Mouse (Mus musculus) MEL (cell line): ENCODE measurements at regions not wholly inside any gene's neighbourhood (a gene's known extent, or its start where the extent isn't known, plus 50 kb on each side); places are given as distances from the start of the nearest gene placed in this dataset.
A peak's percentile ranks its signal among the peaks of the same experiment; 100 is the strongest.

Experiments used
- DNase-seq: peaks from one replicate; pipeline ENCODE4 v3.0.0; 2011; ENCODE audit warnings: low read depth, low spot score
- H3K27ac ChIP-seq: 2 replicates; pipeline ENCODE4 v1.5.1; 2012; ENCODE audit warnings: low read depth, mild to moderate bottlenecking, control low read depth, low read length, moderate library complexity; ENCODE audit not compliant: control insufficient read depth
- H3K27me3 ChIP-seq, 2 experiments: fragments of 150-350 bp in 1 of 2; sonication (generic) in 1 of 2; 2 replicates each; pipeline ENCODE4 v1.6.1; 2012; ENCODE audit warnings: low read length in 2 of 2, mild to moderate bottlenecking in 2 of 2, improper control_type of control experiment in 1 of 2, moderate library complexity in 1 of 2; ENCODE audit not compliant: insufficient read depth in 2 of 2, control insufficient read depth in 1 of 2
- H3K36me3 ChIP-seq, 2 experiments: 2 replicates each; pipeline ENCODE4 v1.6.1; 2012 to 2014; ENCODE audit warnings: low read length in 2 of 2, improper control_type of control experiment in 1 of 2, inconsistent platforms in 1 of 2, mild to moderate bottlenecking in 1 of 2; ENCODE audit not compliant: insufficient read depth in 2 of 2, control insufficient read depth in 1 of 2
- H3K4me1 ChIP-seq, 2 experiments: fragments of 150-350 bp in 1 of 2; sonication (generic) in 1 of 2; 2 replicates each; pipeline ENCODE4 v1.6.1; 2012; ENCODE audit warnings: low read length in 2 of 2, improper control_type of control experiment in 1 of 2, mild to moderate bottlenecking in 1 of 2; ENCODE audit not compliant: insufficient read depth in 2 of 2, control insufficient read depth in 1 of 2
- H3K4me3 ChIP-seq, 2 experiments: fragments of 150-350 bp in 1 of 2; sonication (generic) in 1 of 2; 2 replicates each; pipeline ENCODE4 v1.5.1; 2012; ENCODE audit warnings: low read depth in 2 of 2, low read length in 2 of 2, mild to moderate bottlenecking in 2 of 2, moderate library complexity in 2 of 2, control low read depth in 1 of 2, improper control_type of control experiment in 1 of 2; ENCODE audit not compliant: control insufficient read depth in 1 of 2, insufficient read depth in 1 of 2
- H3K79me2 ChIP-seq: 2 replicates; pipeline ENCODE4 v1.6.1; 2012; ENCODE audit warnings: mild to moderate bottlenecking, low read length, moderate library complexity; ENCODE audit not compliant: control insufficient read depth, poor library complexity, insufficient read depth
- H3K9ac ChIP-seq: 2 replicates; pipeline ENCODE4 v1.6.1; 2012; ENCODE audit warnings: low read depth, mild to moderate bottlenecking, control low read depth, low read length, moderate library complexity; ENCODE audit not compliant: control insufficient read depth, poor library complexity, severe bottlenecking
- H3K9me3 ChIP-seq: fragments of 150-350 bp; sonication (generic); replicated peaks from 2 replicates; pipeline ENCODE4 v1.6.1; 2012; ENCODE audit warnings: mild to moderate bottlenecking, low read length, improper control_type of control experiment, moderate library complexity; ENCODE audit not compliant: insufficient read depth
- BHLHE40 ChIP-seq: IDR thresholded peaks from 2 replicates; pipeline ENCODE4 v1.6.1; 2012; ENCODE audit warnings: low read depth, mild to moderate bottlenecking, inconsistent platforms, low read length, improper control_type of control experiment, borderline replicate concordance
- CHD1 ChIP-seq: IDR thresholded peaks from 2 replicates; pipeline ENCODE4 v1.6.1; 2012; ENCODE audit warnings: low read depth, mild to moderate bottlenecking, inconsistent platforms, low read length, improper control_type of control experiment
- CHD2 ChIP-seq: IDR thresholded peaks from 2 replicates; pipeline ENCODE4 v1.6.1; 2011; ENCODE audit warnings: low read length, improper control_type of control experiment
- CTCF ChIP-seq, 3 experiments: IDR thresholded peaks in 2 of 3; conservative IDR thresholded peaks in 1 of 3; 2 replicates each; pipeline ENCODE4 v1.5.1; 2011 to 2012; ENCODE audit warnings: low read length in 3 of 3, low read depth in 2 of 3, mild to moderate bottlenecking in 2 of 3, improper control_type of control experiment in 1 of 3, inconsistent platforms in 1 of 3, mixed read lengths in 1 of 3, moderate library complexity in 1 of 3; ENCODE audit not compliant: control insufficient read depth in 1 of 3, insufficient read depth in 1 of 3, poor library complexity in 1 of 3, severe bottlenecking in 1 of 3
- ELF1 ChIP-seq: IDR thresholded peaks from 2 replicates; pipeline ENCODE4 v1.6.1; 2014; ENCODE audit warnings: low read depth, mild to moderate bottlenecking, inconsistent platforms, low read length, improper control_type of control experiment, moderate library complexity
- JUND ChIP-seq: IDR thresholded peaks from 2 replicates; pipeline ENCODE4 v1.6.1; 2011; ENCODE audit warnings: low read depth, mild to moderate bottlenecking, improper control_type of control experiment, low read length
- KAT2A ChIP-seq: conservative IDR thresholded peaks from 2 replicates; pipeline ENCODE4 v1.6.1; 2012; ENCODE audit warnings: low read depth, low read length, improper control_type of control experiment, inconsistent platforms
- MEF2A ChIP-seq: IDR thresholded peaks from 2 replicates; pipeline ENCODE4 v1.6.1; 2014; ENCODE audit warnings: low read depth, mild to moderate bottlenecking, inconsistent platforms, low read length, improper control_type of control experiment; ENCODE audit not compliant: poor library complexity, insufficient replicate concordance, severe bottlenecking; ENCODE audit errors: extremely low read depth
- MXI1 ChIP-seq: IDR thresholded peaks from 2 replicates; pipeline ENCODE4 v1.6.1; 2011; ENCODE audit warnings: mild to moderate bottlenecking, low read depth, low read length, improper control_type of control experiment
- NRF1 ChIP-seq: IDR thresholded peaks from 2 replicates; pipeline ENCODE4 v1.6.1; 2014; ENCODE audit warnings: low read depth, mild to moderate bottlenecking, inconsistent platforms, low read length, improper control_type of control experiment, moderate library complexity; ENCODE audit not compliant: poor library complexity, insufficient read depth, severe bottlenecking
- POLR2A ChIP-seq, 2 experiments: IDR thresholded peaks; 2 replicates each; pipeline ENCODE4 v1.6.1; 2011 to 2012; ENCODE audit warnings: low read length in 2 of 2, mild to moderate bottlenecking in 2 of 2, control low read depth in 1 of 2, improper control_type of control experiment in 1 of 2, low read depth in 1 of 2, moderate library complexity in 1 of 2; ENCODE audit not compliant: control insufficient read depth in 1 of 2, insufficient read depth in 1 of 2, poor library complexity in 1 of 2
- POLR2AphosphoS5 ChIP-seq: IDR thresholded peaks from 2 replicates; pipeline ENCODE4 v1.6.1; 2012; ENCODE audit warnings: low read depth, borderline replicate concordance, mild to moderate bottlenecking, inconsistent platforms, low read length, moderate library complexity, mixed read lengths
- RAD21 ChIP-seq: IDR thresholded peaks from 2 replicates; pipeline ENCODE4 v1.6.1; 2011; ENCODE audit warnings: mild to moderate bottlenecking, low read depth, low read length, improper control_type of control experiment
- SIN3A ChIP-seq: IDR thresholded peaks from 2 replicates; pipeline ENCODE4 v1.6.1; 2012; ENCODE audit warnings: low read length, improper control_type of control experiment, inconsistent platforms
- SMC3 ChIP-seq: IDR thresholded peaks from 2 replicates; pipeline ENCODE4 v1.6.1; 2011; ENCODE audit warnings: low read depth, low read length, improper control_type of control experiment
- TAL1 ChIP-seq: IDR thresholded peaks from 2 replicates; pipeline ENCODE4 v1.6.1; 2012; ENCODE audit warnings: mild to moderate bottlenecking, inconsistent platforms, low read length, moderate library complexity, mixed read lengths
- TBP ChIP-seq: IDR thresholded peaks from 2 replicates; pipeline ENCODE4 v1.8.0; 2011; ENCODE audit warnings: low read depth, low read length, improper control_type of control experiment
- UBTF ChIP-seq: IDR thresholded peaks from 2 replicates; pipeline ENCODE4 v1.6.1; 2012; ENCODE audit warnings: low read depth, mild to moderate bottlenecking, inconsistent platforms, low read length, improper control_type of control experiment, moderate library complexity, borderline replicate concordance; ENCODE audit not compliant: insufficient read depth
- USF1 ChIP-seq: IDR thresholded peaks from 2 replicates; pipeline ENCODE4 v1.6.1; 2014; ENCODE audit warnings: low read depth, mild to moderate bottlenecking, inconsistent platforms, low read length, improper control_type of control experiment, moderate library complexity
- USF2 ChIP-seq, 2 experiments: IDR thresholded peaks; 2 replicates each; pipeline ENCODE4 v1.6.1; 2011 to 2012; ENCODE audit warnings: improper control_type of control experiment in 2 of 2, low read length in 2 of 2, borderline replicate concordance in 1 of 2, inconsistent platforms in 1 of 2, low read depth in 1 of 2, mild to moderate bottlenecking in 1 of 2; ENCODE audit not compliant: insufficient read depth in 1 of 2
- ZKSCAN1 ChIP-seq: IDR thresholded peaks from 2 replicates; pipeline ENCODE4 v1.6.1; 2012; ENCODE audit warnings: low read depth, mild to moderate bottlenecking, inconsistent platforms, low read length, improper control_type of control experiment, moderate library complexity
- ZMIZ1 ChIP-seq: IDR thresholded peaks from 2 replicates; pipeline ENCODE4 v1.6.1; 2012; ENCODE audit warnings: low read depth, mild to moderate bottlenecking, inconsistent platforms, low read length, improper control_type of control experiment, moderate library complexity

DNA sequence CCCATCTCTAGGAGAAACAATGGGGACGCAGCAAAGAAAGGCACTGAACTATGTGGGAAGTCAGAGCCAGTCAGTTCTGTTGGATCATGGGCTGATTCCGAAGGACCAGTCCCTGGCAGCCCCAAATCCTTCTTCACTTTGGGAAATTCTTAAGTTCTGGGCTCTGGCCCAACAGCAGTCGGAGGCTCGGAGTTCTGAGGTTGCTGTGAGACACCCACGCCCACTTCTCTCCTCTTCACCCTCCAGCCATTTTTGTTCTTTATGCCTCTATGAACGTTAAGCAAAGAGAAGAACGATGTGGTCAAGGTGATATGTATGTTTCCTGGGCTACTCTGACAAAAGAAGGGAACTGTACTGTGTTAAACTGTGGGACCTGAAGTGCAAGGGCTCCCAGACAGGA is 84.0 kb upstream of the C1qtnf3 start:
- 0 out of 4 replicates have a peak, but pooled peaks cover 0 to 2% of the 10 kb centered on the region in 2 experiments for H3K4me1 ChIP-seq
- no peak for DNase-seq
- no peaks in the 10 kb centered on the region for H3K9me3 ChIP-seq
- H3K4me3 ChIP-seq, result no peak overlapping the region
- no peaks in the 10 kb centered on the region for H3K27me3 ChIP-seq
- no peak overlapping the region for H3K9ac ChIP-seq
- H3K36me3 ChIP-seq, result no peaks in the 10 kb centered on the region
- H3K27ac ChIP-seq, result no peak overlapping the region
- H3K79me2 ChIP-seq, result no peaks in the 10 kb centered on the region
- no peak for TF ChIP-seq KAT2A
- TF ChIP-seq ELF1, result no peak
- TF ChIP-seq SMC3, result no peak
- no peak for TF ChIP-seq SIN3A
- TF ChIP-seq ZKSCAN1, result no peak
- no peak for TF ChIP-seq TAL1
- TF ChIP-seq POLR2A (IDR thresholded peaks at IDR 0.05; ENCODE audit: control insufficient read depth in 1 of 2, insufficient read depth in 1 of 2, low read depth in 1 of 2, low read length in 2 of 2, poor library complexity in 1 of 2), result no peak

DNA sequence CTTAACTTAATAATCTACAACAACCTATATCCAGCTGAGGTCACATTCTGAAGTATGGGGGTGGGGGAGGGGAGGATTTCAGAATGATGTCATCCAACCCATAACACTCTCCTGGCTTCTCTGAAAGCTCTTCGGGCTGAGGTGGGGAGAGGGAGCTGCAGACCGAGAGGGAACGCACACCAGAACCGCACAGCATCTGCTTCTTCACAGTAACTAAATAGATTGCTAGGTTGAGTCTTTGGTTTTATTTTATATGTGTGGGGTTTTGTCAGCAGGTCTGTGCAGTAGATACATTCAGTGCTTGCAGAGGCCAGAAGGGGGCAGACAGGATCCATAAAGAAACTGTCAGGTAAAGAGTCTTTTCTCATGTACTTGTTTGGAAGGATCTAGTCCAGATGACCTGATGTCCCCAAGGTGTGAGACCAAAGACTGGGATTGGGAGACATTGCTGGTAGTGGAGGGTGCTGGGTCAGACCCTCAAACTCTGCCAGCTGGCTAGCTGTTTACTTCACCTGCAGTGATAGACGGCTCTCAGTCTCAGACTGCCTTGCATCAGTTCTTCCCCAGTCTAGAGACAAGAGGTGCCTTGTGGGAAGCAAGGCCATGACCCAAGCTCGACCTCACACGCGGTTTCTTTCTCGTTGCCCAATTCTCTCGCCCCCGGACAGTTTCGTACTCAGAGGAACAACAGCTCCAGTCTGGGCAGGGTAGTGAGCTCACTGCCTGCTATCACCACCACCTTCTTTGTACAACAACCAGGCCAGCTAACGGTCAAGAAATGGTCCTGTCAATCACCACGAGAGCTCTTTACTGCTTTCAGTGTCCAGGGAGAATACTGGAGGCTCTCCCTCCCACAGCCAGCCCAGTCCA is 83.2 kb upstream of the C1qtnf3 start:
- Histone ChIP-seq H3K9me3 (no peaks in the 10 kb centered on the region), H3K79me2 (no peaks in the 10 kb centered on the region), H3K36me3 (no peaks in the 10 kb centered on the region), H3K27me3 (no peaks in the 10 kb centered on the region), H3K27ac (no peak overlapping the region), H3K9ac (no peak overlapping the region), H3K4me3 (no peak overlapping the region), H3K4me1 (0 out of 4 replicates have a peak, but pooled peaks cover 0 to 2% of the 10 kb centered on the region in 2 experiments)
- DNase-seq, result no peak
- no peak for TF ChIP-seq USF1
- no peak for TF ChIP-seq NRF1
- peak in 1 of 3 experiments; percentile 10; a peak in 1 of 6 replicates for TF ChIP-seq CTCF (IDR thresholded peaks at IDR 0.05 in 2 of 3, conservative IDR thresholded peaks at IDR 0.05 in 1 of 3; ENCODE audit: control insufficient read depth in 1 of 3, insufficient read depth in 1 of 3, low read depth in 2 of 3, low read length in 3 of 3, poor library complexity in 1 of 3, severe bottlenecking in 1 of 3)
- no peak for TF ChIP-seq MEF2A
- TF ChIP-seq CHD1, result no peak
- peak; percentile 0; the same call in 1 of the 2 replicates for TF ChIP-seq RAD21
- TF ChIP-seq JUND, result no peak
- no peak for TF ChIP-seq CHD2
- no peak for TF ChIP-seq MXI1
- TF ChIP-seq POLR2AphosphoS5, result no peak
- TF ChIP-seq BHLHE40, result no peak
- TF ChIP-seq USF2 (IDR thresholded peaks at IDR 0.05; ENCODE audit: borderline replicate concordance in 1 of 2, insufficient read depth in 1 of 2, low read depth in 1 of 2, low read length in 2 of 2), result no peak
- no peak for TF ChIP-seq UBTF
- TF ChIP-seq SIN3A, result no peak
- no peak for TF ChIP-seq KAT2A
- no peak for TF ChIP-seq TBP
- TF ChIP-seq ZMIZ1, result no peak
